19 mouse cellular contexts compared by ENCODE assay signal in genomic region chr1:26809259-26809658, GRCm38 (mm10).
"Had no signal": no experiment of that assay in that cellular context is flagged by ENCODE, and none has a peak within 500 bp of the region (broad histone marks: within the 10 kb centered on the region; RNA-seq: fewer than 3 reads in every experiment).

No protein-coding gene starts in this region.

- H3K4me1 ChIP-seq: lung, embryonic 15.5 days; midbrain, embryonic 10.5 days; midbrain, embryonic 12.5 days; neural tube, embryonic 13.5 days; neural tube, embryonic 15.5 days had no signal

- H3K9me3 ChIP-seq: lung, embryonic 15.5 days; midbrain, embryonic 10.5 days; midbrain, embryonic 12.5 days; neural tube, embryonic 13.5 days; neural tube, embryonic 15.5 days had no signal

- H3K4me2 ChIP-seq: lung, embryonic 15.5 days; midbrain, embryonic 12.5 days; neural tube, embryonic 13.5 days; neural tube, embryonic 15.5 days had no signal

- DNase-seq: lung, adult 18-20 months; lung, postnatal 4 days; midbrain, embryonic 14.5 days; retina, postnatal 1 day; right cerebral cortex, adult 18-20 months; right cerebral cortex, postnatal 25 days; right cerebral cortex, postnatal 4 days; spleen, adult 18-20 months; thymus, adult 18-20 months; thymus, postnatal 14 days; thymus, postnatal 36 days had no signal

- H3K9ac ChIP-seq: lung, embryonic 15.5 days; midbrain, embryonic 12.5 days; neural tube, embryonic 13.5 days; neural tube, embryonic 15.5 days had no signal

- H3K36me3 ChIP-seq: lung, embryonic 15.5 days; midbrain, embryonic 10.5 days; midbrain, embryonic 12.5 days; neural tube, embryonic 13.5 days; neural tube, embryonic 15.5 days had no signal

- H3K4me3 ChIP-seq: lung, embryonic 15.5 days; midbrain, embryonic 10.5 days; midbrain, embryonic 12.5 days; myocyte; neural tube, embryonic 13.5 days; neural tube, embryonic 15.5 days had no signal

- ATAC-seq: lung, postnatal 0 days; midbrain, embryonic 16.5 days had no signal

- H3K27ac ChIP-seq: lung, embryonic 15.5 days; midbrain, embryonic 10.5 days; midbrain, embryonic 12.5 days; neural tube, embryonic 13.5 days; neural tube, embryonic 15.5 days had no signal

- H3K27me3 ChIP-seq: lung, embryonic 15.5 days; midbrain, embryonic 12.5 days; neural tube, embryonic 13.5 days; neural tube, embryonic 15.5 days had no signal
